In genomic region chr12:85758741-85759140, GRCm38 (mm10) we compare ENCODE assay signal across 18 mouse cellular contexts. TPM values are rescaled to one million over a fixed set of nuclear protein-coding genes. Genes with fewer than 3 reads are reported as not detected.
DNase-seq lines count a peak whose midpoint lies in the region; ATAC-seq lines count a peak whose summit lies in the region.
"Had no signal": no experiment of that assay in that cellular context is flagged by ENCODE, and none has a peak within 500 bp of the region (broad histone marks: within the 10 kb centered on the region; RNA-seq: fewer than 3 reads in every experiment).

No protein-coding gene starts in this region.

- H3K27ac ChIP-seq in embryonic facial prominence, embryonic 10.5 days (replicated peaks), result no peak overlapping the region
- H3K27ac ChIP-seq: hindbrain, embryonic 15.5 days; limb, embryonic 15.5 days had no signal

- H3K36me3 ChIP-seq in embryonic facial prominence, embryonic 10.5 days (replicated peaks), result no peaks in the 10 kb centered on the region
- H3K36me3 ChIP-seq: heart, embryonic 12.5 days; hindbrain, embryonic 15.5 days; limb, embryonic 15.5 days had no signal

- H3K9me3 ChIP-seq in embryonic facial prominence, embryonic 10.5 days, result no peaks in the 10 kb centered on the region
- H3K9me3 ChIP-seq: heart, embryonic 12.5 days; hindbrain, embryonic 15.5 days; limb, embryonic 15.5 days had no signal

- no peaks in the 10 kb centered on the region for H3K27me3 ChIP-seq in embryonic facial prominence, embryonic 10.5 days (replicated peaks; ENCODE audit: low read depth, poor library complexity, severe bottlenecking)
- H3K27me3 ChIP-seq: heart, embryonic 12.5 days; hindbrain, embryonic 15.5 days; limb, embryonic 15.5 days had no signal

- H3K4me3 ChIP-seq in embryonic facial prominence, embryonic 10.5 days, result no peak overlapping the region
- H3K4me3 ChIP-seq: heart, embryonic 12.5 days; hindbrain, embryonic 15.5 days; limb, embryonic 15.5 days had no signal

- peak; percentile 52 for DNase-seq in adrenal gland, adult 2 months
- DNase-seq in adrenal gland, adult 18-20 months (ENCODE audit: low spot score in 2 of 2), result no peak
- peak; percentile 34 for DNase-seq in ovary, adult 18-20 months (ENCODE audit: low spot score)
- no peak for DNase-seq in ovary, postnatal 14 days (ENCODE audit: low spot score)
- DNase-seq in kidney, postnatal 25 days, result peak; percentile 55 to 81
- DNase-seq in embryonic facial prominence, embryonic 10.5 days (ENCODE audit: low spot score), result no peak
- no peak for DNase-seq in frontal cortex, postnatal 36 days (ENCODE audit: low spot score in 2 of 2)
- DNase-seq: cerebellum, postnatal 14 days; embryo, embryonic 11 days; lung, embryonic 14.5 days; right cerebral cortex, adult 18-20 months had no signal

- peaks cover 7% of the 10 kb centered on the region; the same call in 1 of the 2 replicates for H3K4me1 ChIP-seq in embryonic facial prominence, embryonic 10.5 days
- H3K4me1 ChIP-seq: hindbrain, embryonic 15.5 days; limb, embryonic 15.5 days had no signal

- ATAC-seq in inflammation-experienced regulatory T-cells, adult 6 months, result no peak
- ATAC-seq: midbrain, embryonic 16.5 days had no signal

- 87% methylated on average over 8 of the region's 8 CpGs for WGBS in embryonic facial prominence, embryonic 10.5 days

RNA-seq across cellular contexts. Expression of gene Flvcr2, which starts 12.4 kb away (rescaled TPM):
- 1 to 10 TPM; 3.7 to 5.2 TPM for total RNA-seq in adrenal gland, adult 2 months (2021)
- 2.3 and 2.4 TPM in 2 replicates for polyA plus RNA-seq in adrenal gland, adult 2 months (2012; rRNA removed)
- 1 to 10 TPM; 4.1 to 4.3 TPM for total RNA-seq in adrenal gland, adult 18-20 months (2021)
- 0.74 and 0.88 TPM in 2 replicates for polyA plus RNA-seq in embryonic facial prominence, embryonic 10.5 days (2016; fragmentation: Nextera tagmentation; extraction: Ambion mirVana)
- under 1 TPM; 0.58 to 0.74 (median 0.60) TPM for polyA plus RNA-seq in inflammation-experienced regulatory T-cells, adult 6 months (2017; shearing (Covaris generic))
- total RNA-seq: megakaryocyte-erythroid progenitor cell, adult 5-6 weeks; MEL had no signal

Comparison
In these comparisons a context has a peak if more than half of its experiments do, and no peak if none do; other contexts are left out.
1. DNase-seq: peak in adrenal gland, adult 2 months (single experiment), ovary, adult 18-20 months (single experiment) and kidney, postnatal 25 days (2 of 2); none in adrenal gland, adult 18-20 months (0 of 2), ovary, postnatal 14 days (single experiment), embryonic facial prominence, embryonic 10.5 days (single experiment) and frontal cortex, postnatal 36 days (0 of 2).